Mouse (Mus musculus) common myeloid progenitor, adult 5-6 weeks (primary cell): ENCODE measurements at regions not wholly inside any gene's neighbourhood (a gene's known extent, or its start where the extent isn't known, plus 50 kb on each side); places are given as distances from the start of the nearest gene placed in this dataset.

ENCODE experiments used
- ATAC-seq: replicated peaks from 2 replicates; pipeline ENCODE4 v1.8.0; 2016; ENCODE audit warnings: low read depth, mild to moderate bottlenecking, moderate TSS enrichment, inconsistent platforms; ENCODE audit not compliant: poor library complexity, severe bottlenecking

DNA sequence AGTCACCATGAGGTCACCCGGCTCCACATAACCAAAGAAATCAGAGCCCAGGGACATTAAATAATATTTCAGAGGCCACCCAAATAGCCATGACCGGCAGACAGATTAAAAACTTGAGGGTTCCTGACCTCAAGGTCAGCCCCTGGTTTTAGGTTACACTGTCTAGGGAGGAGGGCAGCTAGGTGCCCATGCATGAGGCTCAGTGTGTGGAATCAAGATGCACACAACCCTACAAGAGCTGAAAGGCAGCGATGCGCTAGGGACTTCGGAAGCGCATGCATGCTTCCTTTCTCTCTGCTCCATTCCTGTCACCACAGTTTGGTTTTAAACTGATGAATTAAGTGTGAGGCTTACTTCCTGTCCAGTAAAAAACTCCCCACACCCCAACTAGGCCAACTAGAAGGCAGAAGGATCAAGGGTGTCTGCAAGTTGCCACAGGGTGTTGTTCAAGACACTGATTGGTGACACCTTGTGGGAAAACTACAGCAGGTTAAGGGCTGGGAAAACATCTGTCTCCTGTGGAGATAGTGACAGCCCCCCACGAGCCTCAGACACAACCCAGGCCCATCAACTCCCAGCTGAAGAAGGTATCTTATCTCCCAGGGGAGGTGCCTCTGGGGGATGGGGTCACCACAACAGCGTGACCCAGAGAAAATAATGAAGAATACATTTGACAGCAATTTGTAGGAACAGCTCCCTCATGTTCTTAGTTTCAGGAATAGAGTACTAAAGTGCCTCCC, 127.2 kb upstream of the Gdnf start:
- ATAC-seq: no peak

DNA sequence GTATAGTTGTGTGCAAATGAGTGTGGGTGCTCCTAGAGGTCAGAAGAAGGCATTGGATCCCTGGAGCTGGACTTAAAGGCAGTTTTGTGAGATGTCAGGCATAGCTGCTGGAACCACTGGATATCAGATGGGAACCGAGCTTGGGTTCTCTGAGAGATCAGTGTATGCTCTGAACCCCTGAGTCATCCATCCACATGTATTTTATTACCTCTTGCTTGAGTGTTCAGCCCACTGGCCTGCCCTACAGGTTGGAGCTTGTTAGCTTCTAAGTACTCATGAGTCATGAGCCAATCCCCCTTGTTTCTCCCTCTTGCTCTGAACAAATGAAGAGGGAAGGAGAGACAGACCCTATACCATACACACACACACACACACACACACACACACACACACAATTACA, 119.4 kb upstream of the Gdnf start:
- no peak for ATAC-seq

DNA sequence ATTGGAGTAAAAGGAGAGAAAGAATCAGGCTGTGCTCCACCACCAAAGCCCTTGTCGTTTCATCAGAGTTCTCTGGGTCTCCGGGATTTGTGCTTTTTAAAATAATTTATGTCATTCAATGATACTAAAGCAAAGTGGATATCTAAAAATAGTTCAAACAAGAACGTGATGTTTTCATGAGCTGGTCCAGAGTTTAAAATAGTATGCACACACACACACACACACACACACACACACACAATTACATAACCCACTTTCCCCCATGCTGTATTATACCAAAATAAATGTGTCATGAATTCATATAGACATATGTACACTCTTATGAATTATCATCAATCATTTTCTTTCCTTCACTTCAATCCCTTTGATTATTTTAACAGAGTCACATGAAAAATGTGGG, 118.5 kb upstream of the Gdnf start:
- ATAC-seq: no peak

DNA sequence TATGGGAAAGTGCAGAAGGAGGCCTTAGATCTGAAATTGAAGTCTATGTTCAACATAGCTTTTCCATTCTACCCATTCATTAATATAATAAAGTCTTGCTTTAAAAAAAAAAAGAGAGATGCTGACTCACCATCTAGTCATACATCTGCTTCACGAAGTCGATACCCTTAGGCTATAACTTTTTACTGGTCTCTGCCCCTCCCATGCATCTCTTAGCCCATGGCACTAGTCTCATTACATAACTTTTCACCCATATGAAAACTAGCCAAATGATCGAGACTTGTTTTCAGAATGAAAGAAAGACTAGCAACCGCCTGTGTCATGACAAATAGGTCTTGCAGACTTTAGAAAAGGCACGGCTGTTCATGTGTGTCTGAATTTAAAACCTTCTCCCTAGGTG, 116.6 kb upstream of the Gdnf start:
- ATAC-seq: no peak

DNA sequence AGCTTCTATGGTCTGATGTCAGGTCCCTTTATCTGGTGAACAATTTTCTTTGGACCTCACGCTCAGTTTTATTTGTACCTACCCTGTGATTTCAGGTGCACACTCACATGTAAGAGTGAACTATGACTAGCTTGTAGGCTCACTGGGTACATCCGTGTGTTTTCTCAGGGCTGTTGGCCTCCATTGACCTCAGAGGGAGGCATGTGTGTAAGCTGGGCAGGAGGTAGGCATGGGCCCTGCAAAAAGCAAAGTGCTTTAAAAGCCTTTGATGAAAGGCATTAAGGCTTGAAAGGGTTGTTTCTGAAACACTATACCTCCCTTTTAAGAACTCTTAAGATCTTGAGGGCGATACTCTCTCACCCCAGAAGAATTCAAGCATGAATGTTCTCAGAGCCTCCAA, 112.9 kb upstream of the Gdnf start:
- ATAC-seq: no peak

DNA sequence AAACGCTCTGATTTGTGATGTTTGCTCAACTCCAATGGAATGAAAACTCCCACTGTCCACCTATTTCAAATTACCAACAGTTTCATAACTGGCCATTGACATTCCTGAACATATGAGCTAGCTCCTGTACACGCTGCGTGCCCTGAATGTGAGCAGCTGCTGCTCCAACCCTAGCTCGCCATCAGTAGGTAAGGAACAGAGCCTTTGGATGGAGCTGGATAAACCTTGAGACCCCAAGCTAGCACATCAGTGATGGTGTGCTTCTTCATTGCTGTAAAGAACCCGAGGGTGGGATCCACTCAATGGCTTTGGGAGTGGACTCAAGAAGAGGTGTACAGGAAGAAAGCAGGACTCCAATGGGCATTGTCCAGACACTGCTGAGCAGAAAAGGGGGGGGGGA, 101.8 kb upstream of the Gdnf start:
- no peak for ATAC-seq

DNA sequence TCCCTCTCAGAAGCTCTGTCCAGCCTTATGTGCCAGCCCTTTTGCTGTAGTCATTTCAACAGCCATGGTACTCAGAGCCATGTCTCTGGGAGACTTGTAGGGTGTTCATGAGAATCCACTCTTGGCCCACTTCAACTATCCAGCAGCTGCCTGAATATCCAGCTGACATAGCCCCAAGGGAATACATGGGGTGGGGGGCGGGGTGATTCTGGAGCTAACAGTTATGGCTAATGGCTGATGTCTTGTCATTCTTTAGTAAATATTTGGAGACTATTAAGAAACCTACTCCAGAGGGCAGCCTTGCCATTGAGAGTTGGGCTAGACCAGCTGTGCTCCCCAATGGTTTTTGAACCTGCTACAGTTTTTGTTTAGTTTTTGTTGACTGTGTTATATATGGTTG, 96.0 kb upstream of the Gdnf start:
- no peak for ATAC-seq

DNA sequence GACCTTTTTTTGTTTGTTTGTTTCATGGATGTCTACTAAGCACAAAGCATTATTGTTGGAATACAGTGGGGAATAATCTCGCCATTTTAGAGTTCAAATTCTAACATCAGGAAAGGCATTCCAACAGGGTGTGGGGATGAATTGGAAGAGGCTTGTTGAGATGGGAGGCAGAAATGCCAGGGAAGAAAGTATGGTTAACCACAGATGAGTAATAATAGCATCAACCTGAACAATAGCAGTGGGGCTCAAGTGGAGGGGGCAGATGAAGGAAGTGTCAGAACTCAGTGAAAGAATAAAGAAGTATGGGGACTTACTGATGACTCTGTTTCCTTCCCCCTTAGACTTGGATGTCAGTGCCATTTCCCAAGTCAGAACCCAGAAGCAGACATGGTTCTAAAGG, 94.5 kb upstream of the Gdnf start:
- ATAC-seq: no peak

DNA sequence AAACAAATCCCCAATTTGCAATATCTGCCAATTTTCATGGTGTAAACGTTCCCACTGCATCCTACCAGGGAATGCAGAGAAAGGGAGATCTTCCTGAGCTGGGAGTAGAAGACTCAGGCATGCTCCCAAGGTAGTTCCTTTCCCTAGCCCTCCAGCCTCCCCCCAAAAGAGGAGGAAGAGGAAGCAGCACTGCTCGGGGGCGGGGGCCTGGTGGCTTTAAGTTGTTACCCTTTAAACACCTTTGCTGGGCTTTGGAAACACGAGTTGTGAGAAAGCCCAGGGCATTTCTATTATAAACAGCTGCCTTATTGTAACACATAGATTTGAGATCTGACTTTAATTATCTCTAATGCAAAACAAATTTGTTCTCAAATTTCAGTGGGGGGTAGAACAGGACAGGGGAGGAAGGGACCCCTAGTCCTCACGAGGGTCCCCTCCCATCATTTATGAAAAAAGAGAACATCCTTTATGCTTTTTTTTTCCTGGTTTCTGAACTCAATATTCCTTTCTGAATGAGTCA, 87.4 kb upstream of the Gdnf start:
- no peak for ATAC-seq

DNA sequence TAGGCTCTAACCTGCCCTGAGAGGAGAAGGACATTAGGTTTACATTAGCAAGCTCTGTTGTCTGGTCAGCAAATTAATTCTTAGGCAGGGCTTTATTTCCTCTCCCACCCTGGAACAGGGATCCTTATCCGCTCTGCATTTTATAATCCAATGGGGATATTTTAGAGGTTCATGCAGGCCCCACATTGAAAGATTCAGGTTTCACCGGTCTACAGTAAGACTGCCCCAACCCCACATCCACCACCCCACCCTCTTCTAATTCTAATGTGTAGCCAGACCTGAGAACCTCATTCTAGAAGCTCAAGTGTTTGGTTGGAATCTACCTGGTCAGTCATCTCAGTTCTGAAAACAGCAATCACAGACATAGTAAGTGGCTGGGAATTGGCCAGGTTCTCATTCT, 86.9 kb upstream of the Gdnf start:
- ATAC-seq: no peak

DNA sequence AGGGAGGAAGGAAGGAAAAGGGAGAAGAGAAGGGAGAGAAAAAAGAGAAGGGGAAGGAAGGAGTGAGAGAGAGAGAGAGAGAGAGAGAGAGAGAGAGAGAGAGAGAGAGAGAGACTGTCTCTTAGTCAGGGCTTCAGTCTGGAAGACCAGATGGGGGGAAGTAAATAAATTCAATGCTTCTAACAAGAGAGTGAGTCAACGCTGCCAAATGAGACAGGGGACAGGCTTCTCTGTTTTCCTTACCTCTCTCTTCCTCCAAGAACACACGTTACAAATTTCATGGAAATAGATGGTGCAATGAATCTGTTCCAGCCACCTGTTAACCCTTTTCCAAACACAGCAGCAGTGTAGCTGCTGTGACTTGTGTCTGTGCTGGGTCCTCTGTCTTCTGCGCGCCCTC, 85.1 kb upstream of the Gdnf start:
- ATAC-seq: no peak

DNA sequence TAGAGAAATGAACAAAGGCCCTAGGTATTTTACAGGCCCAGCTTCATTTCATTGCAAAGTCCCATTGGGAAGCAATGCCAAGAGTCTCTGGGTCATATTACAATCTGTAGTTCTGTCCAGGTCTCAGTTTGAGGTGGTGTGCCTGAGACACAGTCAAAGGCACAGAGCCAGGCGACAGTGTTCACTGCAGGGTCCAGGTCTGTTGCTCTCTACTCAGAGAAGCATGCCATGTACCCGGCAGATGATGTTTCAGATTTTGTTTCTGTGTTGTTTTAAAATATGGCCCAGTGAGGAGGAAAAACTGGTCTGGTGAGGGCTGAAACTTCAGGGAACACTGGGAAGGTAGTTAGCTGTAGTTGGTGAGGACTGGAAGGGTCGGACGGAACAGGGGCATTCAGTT, 63.1 kb upstream of the Gdnf start:
- ATAC-seq: no peak

DNA sequence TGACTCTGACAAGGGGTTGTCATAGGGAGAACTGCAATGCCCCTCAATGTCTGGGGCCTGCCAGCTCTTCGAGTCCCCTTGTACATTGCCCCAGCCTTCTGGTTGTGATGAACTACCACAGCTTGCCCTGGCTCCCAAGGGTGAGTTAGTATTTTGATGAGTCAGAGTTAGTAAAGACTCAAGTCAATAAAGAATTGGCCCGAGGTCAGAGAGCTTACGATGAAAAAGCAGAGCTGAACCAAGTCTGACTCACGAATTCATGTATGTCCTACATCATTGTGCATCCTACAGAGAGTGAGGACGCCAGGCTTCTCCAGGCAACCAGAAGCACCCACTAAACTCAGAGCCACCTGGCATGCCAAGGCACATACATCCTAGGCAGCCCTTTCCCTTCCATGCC, 60.2 kb upstream of the Gdnf start:
- ATAC-seq: no peak
